Mouse (Mus musculus) forebrain, embryonic 12.5 days (tissue): ENCODE measurements at regions not wholly inside any gene's neighbourhood (a gene's known extent, or its start where the extent isn't known, plus 50 kb on each side); places are given as distances from the start of the nearest gene placed in this dataset.

Experiments
- ATAC-seq: fragments of 200-750 bp; cut with Nextera tagmentation; 2 replicates; pipeline ENCODE4 v1.8.0; 2017; ENCODE audit warnings: moderate TSS enrichment; ENCODE audit not compliant: low FRiP score
- H3K27ac ChIP-seq: fragments of 300-500 bp; sonication (generic); 2 replicates; pipeline ENCODE4 v1.5.1; 2016; ENCODE audit warnings: mild to moderate bottlenecking
- H3K27me3 ChIP-seq: fragments of 300-500 bp; sonication (generic); 2 replicates; pipeline ENCODE4 v1.6.1; 2016; ENCODE audit warnings: mild to moderate bottlenecking
- H3K36me3 ChIP-seq: fragments of 300-500 bp; sonication (generic); replicated peaks from 2 replicates; pipeline ENCODE4 v1.6.1; 2016; ENCODE audit warnings: mild to moderate bottlenecking
- H3K4me1 ChIP-seq: fragments of 300-500 bp; sonication (generic); 2 replicates; pipeline ENCODE4 v1.6.1; 2016
- H3K4me2 ChIP-seq: fragments of 300-500 bp; sonication (generic); 2 replicates; pipeline ENCODE4 v1.6.1; 2016; ENCODE audit warnings: mild to moderate bottlenecking, moderate library complexity
- H3K4me3 ChIP-seq: fragments of 300-500 bp; sonication (generic); replicated peaks from 2 replicates; pipeline ENCODE4 v1.5.1; 2016; ENCODE audit warnings: mild to moderate bottlenecking
- H3K9ac ChIP-seq: fragments of 300-500 bp; sonication (generic); 2 replicates; pipeline ENCODE4 v1.6.1; 2016; ENCODE audit warnings: mild to moderate bottlenecking
- H3K9me3 ChIP-seq: fragments of 300-500 bp; sonication (generic); 2 replicates; pipeline ENCODE4 v1.6.1; 2016
- WGBS: fragments of 180-500 bp; shearing (Covaris S2); methylation state at CpG from one replicate; pipeline ENCODE4 v1.1.7; 2016; 5-methylcytosine and 5-hydroxymethylcytosine counted together

GRCm38 (mm10) chr1:55897572-55897971 is 491.9 kb downstream of the Plcl1 start:
- Histone ChIP-seq H3K4me2 (no peak overlapping the region), H3K4me1 (no peaks in the 10 kb centered on the region), H3K36me3 (no peaks in the 10 kb centered on the region), H3K27ac (no peak overlapping the region), H3K27me3 (peaks cover 23% of the 10 kb centered on the region), H3K9ac (no peak overlapping the region), H3K4me3 (no peak overlapping the region), H3K9me3 (no peaks in the 10 kb centered on the region)
- 65% methylated on average over 2 of the region's 2 CpGs for WGBS
- ATAC-seq = no peak

- H3K27ac ChIP-seq = no peak overlapping the region
- no peaks in the 10 kb centered on the region for H3K9me3 ChIP-seq
- no peak overlapping the region for H3K4me2 ChIP-seq
- H3K27me3 ChIP-seq = peaks cover 18% of the 10 kb centered on the region
- ATAC-seq = no peak
- H3K36me3 ChIP-seq = no peaks in the 10 kb centered on the region
- H3K4me3 ChIP-seq = no peak overlapping the region
- no peak overlapping the region for H3K9ac ChIP-seq
- H3K4me1 ChIP-seq = no peaks in the 10 kb centered on the region
- WGBS = 39% methylated on average over 3 of the region's 3 CpGs
These were observed 492.3 kb downstream of the Plcl1 start for GRCm38 (mm10) chr1:55898031-55898430.

GRCm38 (mm10) chr1:55900033-55900432 is 494.3 kb downstream of the Plcl1 start:
- Histone ChIP-seq H3K9ac (no peak overlapping the region), H3K36me3 (no peaks in the 10 kb centered on the region), H3K27me3 (peaks cover 14% of the 10 kb centered on the region), H3K27ac (no peak overlapping the region), H3K4me3 (no peak overlapping the region), H3K4me1 (no peaks in the 10 kb centered on the region), H3K4me2 (no peak overlapping the region), H3K9me3 (no peaks in the 10 kb centered on the region)
- ATAC-seq = no peak
- 70% methylated on average over 3 of the region's 3 CpGs for WGBS

- H3K9me3 ChIP-seq = no peaks in the 10 kb centered on the region
- no peaks in the 10 kb centered on the region for H3K4me1 ChIP-seq
- no peaks in the 10 kb centered on the region for H3K36me3 ChIP-seq
- no peak overlapping the region for H3K4me3 ChIP-seq
- no peak overlapping the region for H3K27ac ChIP-seq
- no peaks in the 10 kb centered on the region for H3K27me3 ChIP-seq
- no peak for ATAC-seq
- H3K9ac ChIP-seq = no peak overlapping the region
- 93% methylated on average over 3 of the region's 3 CpGs for WGBS
- no peak overlapping the region for H3K4me2 ChIP-seq
These were observed 497.5 kb downstream of the Plcl1 start for GRCm38 (mm10) chr1:55903177-55903576.

- no peak overlapping the region for H3K9ac ChIP-seq
- no peak overlapping the region for H3K27ac ChIP-seq
- 79% methylated on average over 2 of the region's 2 CpGs for WGBS
- H3K36me3 ChIP-seq = no peaks in the 10 kb centered on the region
- no peaks in the 10 kb centered on the region for H3K9me3 ChIP-seq
- H3K4me3 ChIP-seq = no peak overlapping the region
- no peak overlapping the region for H3K4me2 ChIP-seq
- H3K27me3 ChIP-seq = no peaks in the 10 kb centered on the region
- ATAC-seq = no peak
- H3K4me1 ChIP-seq = no peaks in the 10 kb centered on the region
These were observed 498.9 kb downstream of the Plcl1 start for GRCm38 (mm10) chr1:55904571-55904970.

- 93% methylated on average over 4 of the region's 4 CpGs for WGBS
- no peaks in the 10 kb centered on the region for H3K27me3 ChIP-seq
- no peak overlapping the region for H3K9ac ChIP-seq
- no peak overlapping the region for H3K4me3 ChIP-seq
- H3K9me3 ChIP-seq = no peaks in the 10 kb centered on the region
- H3K4me1 ChIP-seq = no peaks in the 10 kb centered on the region
- no peaks in the 10 kb centered on the region for H3K36me3 ChIP-seq
- ATAC-seq = no peak
- no peak overlapping the region for H3K27ac ChIP-seq
- H3K4me2 ChIP-seq = no peak overlapping the region
These were observed 499.5 kb downstream of the Plcl1 start for GRCm38 (mm10) chr1:55905232-55905631.

GRCm38 (mm10) chr1:55910024-55910423 is 504.3 kb downstream of the Plcl1 start:
- Histone ChIP-seq H3K4me2 (no peak overlapping the region), H3K27ac (no peak overlapping the region), H3K4me3 (no peak overlapping the region), H3K9ac (no peak overlapping the region), H3K9me3 (no peaks in the 10 kb centered on the region), H3K27me3 (0 out of 2 replicates have a peak, but pooled peaks cover 4% of the 10 kb centered on the region), H3K36me3 (no peaks in the 10 kb centered on the region), H3K4me1 (peaks cover 7% of the 10 kb centered on the region; the same call in 1 of the 2 replicates)
- ATAC-seq = no peak
- 87% methylated on average over 2 of the region's 2 CpGs for WGBS

GRCm38 (mm10) chr1:55914284-55914683 is 508.6 kb downstream of the Plcl1 start:
- Histone ChIP-seq H3K9me3 (no peaks in the 10 kb centered on the region), H3K9ac (no peak overlapping the region), H3K4me1 (peaks cover 7% of the 10 kb centered on the region; the same call in 1 of the 2 replicates), H3K36me3 (no peaks in the 10 kb centered on the region), H3K4me2 (no peak overlapping the region), H3K27me3 (0 out of 2 replicates have a peak, but pooled peaks cover 6% of the 10 kb centered on the region), H3K27ac (no peak overlapping the region), H3K4me3 (no peak overlapping the region)
- peak; percentile 46; the same call in 1 of the 2 replicates for ATAC-seq
- 17% methylated on average over 3 of the region's 3 CpGs for WGBS

- ATAC-seq = no peak
- 50% methylated on average over 11 of the region's 11 CpGs for WGBS
- no peaks in the 10 kb centered on the region for H3K36me3 ChIP-seq
- peaks cover 7% of the 10 kb centered on the region; the same call in 1 of the 2 replicates for H3K4me1 ChIP-seq
- H3K27ac ChIP-seq = no peak overlapping the region
- no peak overlapping the region for H3K4me3 ChIP-seq
- H3K9me3 ChIP-seq = no peaks in the 10 kb centered on the region
- H3K4me2 ChIP-seq = no peak overlapping the region
- no peak overlapping the region for H3K9ac ChIP-seq
- H3K27me3 ChIP-seq = 0 out of 2 replicates have a peak, but pooled peaks cover 8% of the 10 kb centered on the region
These were observed 510.2 kb downstream of the Plcl1 start for GRCm38 (mm10) chr1:55915940-55916339.

- no peak overlapping the region for H3K4me2 ChIP-seq
- H3K9ac ChIP-seq = no peak overlapping the region
- ATAC-seq = no peak
- H3K27me3 ChIP-seq = 0 out of 2 replicates have a peak, but pooled peaks cover 4% of the 10 kb centered on the region
- H3K4me3 ChIP-seq = no peak overlapping the region
- H3K9me3 ChIP-seq = no peaks in the 10 kb centered on the region
- H3K4me1 ChIP-seq = no peaks in the 10 kb centered on the region
- H3K27ac ChIP-seq = no peak overlapping the region
- H3K36me3 ChIP-seq = no peaks in the 10 kb centered on the region
These were observed 513.8 kb downstream of the Plcl1 start for GRCm38 (mm10) chr1:55919516-55919915.

GRCm38 (mm10) chr1:55946786-55947549 is 541.2 kb downstream of the Plcl1 start:
- H3K9me3 ChIP-seq = no peaks in the 10 kb centered on the region
- no peak overlapping the region for H3K4me2 ChIP-seq
- H3K4me1 ChIP-seq = no peaks in the 10 kb centered on the region
- WGBS = 70% methylated on average over 3 of the region's 3 CpGs
- H3K27me3 ChIP-seq = no peaks in the 10 kb centered on the region
- no peak overlapping the region for H3K9ac ChIP-seq
- no peak overlapping the region for H3K4me3 ChIP-seq
- H3K36me3 ChIP-seq = no peaks in the 10 kb centered on the region
- no peak overlapping the region for H3K27ac ChIP-seq
- no peak for ATAC-seq

GRCm38 (mm10) chr1:55947618-55948283 is 542.0 kb downstream of the Plcl1 start:
- Histone ChIP-seq H3K9ac (no peak overlapping the region), H3K27ac (no peak overlapping the region), H3K4me3 (no peak overlapping the region), H3K4me1 (no peaks in the 10 kb centered on the region), H3K36me3 (no peaks in the 10 kb centered on the region), H3K27me3 (no peaks in the 10 kb centered on the region), H3K9me3 (no peaks in the 10 kb centered on the region), H3K4me2 (no peak overlapping the region)
- ATAC-seq = no peak
- WGBS = 84% methylated on average over 5 of the region's 5 CpGs

GRCm38 (mm10) chr1:55949606-55950005 is 543.9 kb downstream of the Plcl1 start:
- no peak for ATAC-seq
- no peaks in the 10 kb centered on the region for H3K9me3 ChIP-seq
- H3K4me1 ChIP-seq = no peaks in the 10 kb centered on the region
- WGBS = 88% methylated on average over 4 of the region's 4 CpGs
- H3K27me3 ChIP-seq = no peaks in the 10 kb centered on the region
- no peak overlapping the region for H3K27ac ChIP-seq
- H3K4me2 ChIP-seq = no peak overlapping the region
- no peak overlapping the region for H3K9ac ChIP-seq
- no peak overlapping the region for H3K4me3 ChIP-seq
- no peaks in the 10 kb centered on the region for H3K36me3 ChIP-seq
